Mouse (Mus musculus) right cerebral cortex, postnatal 25 days (tissue): ENCODE data around the gene Coq10a.

Experiments used
- DNase-seq: peaks from one replicate; pipeline ENCODE4 v3.0.0; 2022

Coq10a gene

DNA sequence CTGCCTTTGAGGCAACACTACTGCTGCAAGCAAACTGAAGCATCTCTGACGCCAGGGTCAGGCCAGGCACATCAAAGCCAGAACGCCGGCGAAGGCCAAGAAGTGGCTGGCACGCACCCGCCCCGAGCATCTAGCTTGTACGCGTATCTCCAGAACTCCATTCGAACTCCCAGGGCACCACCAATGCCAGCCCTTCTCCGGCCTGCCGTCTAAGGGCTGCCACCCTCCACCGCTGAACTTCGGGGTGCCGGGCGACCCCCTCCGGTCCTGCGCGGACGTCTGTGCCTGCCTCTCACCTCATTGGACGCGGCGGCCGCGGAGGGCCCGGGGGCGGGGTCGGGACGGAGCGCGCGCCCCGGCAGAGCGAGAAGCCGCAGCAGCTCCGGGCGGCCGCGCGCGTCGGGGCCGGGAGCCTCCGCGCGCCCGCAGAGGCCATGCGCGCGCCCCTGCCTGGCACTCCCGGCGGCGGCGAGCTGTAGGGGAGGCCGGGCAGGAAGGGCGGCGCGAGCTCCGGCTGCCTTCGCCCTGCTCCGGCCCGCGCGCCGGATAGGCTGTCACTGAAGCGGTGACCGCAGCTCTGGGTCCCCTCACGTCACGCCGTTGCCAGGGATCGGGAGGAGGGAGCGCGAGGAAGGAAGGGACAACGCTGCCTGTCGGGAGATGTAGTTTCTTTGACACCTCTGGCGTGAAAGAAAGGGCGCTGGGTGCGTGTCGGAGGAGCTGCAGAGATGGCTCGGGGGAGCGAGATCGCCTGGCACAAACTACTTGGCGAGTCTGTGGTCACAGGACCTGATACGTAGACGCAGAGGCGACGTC lies at the start of gene Coq10a:
TSS of gene Coq10a (minus strand) at position 596 of the 816 bp plus-strand sequence.
- peak; percentile 95 for DNase-seq

DNA sequence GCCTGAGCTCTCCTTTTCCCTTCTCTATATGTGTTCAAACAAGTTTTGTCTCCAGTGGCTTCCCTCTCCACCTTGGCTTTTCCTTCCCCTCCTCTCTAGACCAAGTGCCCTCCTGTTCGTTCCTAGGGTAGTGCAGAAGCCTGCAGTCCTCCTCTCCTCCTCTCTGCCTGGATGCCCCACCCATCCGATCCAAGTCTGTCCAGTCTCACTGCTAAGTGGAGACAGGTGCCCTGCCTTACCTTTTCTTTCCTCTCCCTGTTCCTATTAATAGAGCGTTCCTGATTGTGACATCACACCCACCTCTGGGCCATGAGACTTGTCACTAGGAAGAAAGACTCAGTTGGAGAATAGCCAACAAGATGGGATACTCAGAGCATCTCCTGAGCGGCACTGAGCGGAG lies 46.1 kb upstream of the Coq10a start:
- no peak for DNase-seq

DNA sequence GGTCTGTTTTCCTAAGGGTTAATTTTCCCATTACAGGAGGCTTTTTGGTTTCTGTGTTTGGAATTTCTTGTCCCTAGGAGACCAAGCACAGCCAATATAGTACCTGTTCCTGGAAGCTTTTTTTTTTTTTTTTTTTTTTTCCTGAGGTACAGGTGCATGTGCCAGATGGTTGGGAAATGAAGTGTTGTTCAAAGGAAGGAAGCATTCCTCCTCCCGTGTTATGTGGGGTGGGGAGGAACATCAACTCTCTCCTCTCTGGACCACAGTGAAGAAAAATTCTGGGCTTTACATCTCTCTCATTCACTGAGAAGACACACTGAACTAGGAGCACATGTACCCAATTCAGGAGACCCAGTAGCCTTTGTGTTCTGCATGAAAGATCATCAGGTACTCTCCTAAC lies 44.3 kb upstream of the Coq10a start:
- DNase-seq, result no peak

DNA sequence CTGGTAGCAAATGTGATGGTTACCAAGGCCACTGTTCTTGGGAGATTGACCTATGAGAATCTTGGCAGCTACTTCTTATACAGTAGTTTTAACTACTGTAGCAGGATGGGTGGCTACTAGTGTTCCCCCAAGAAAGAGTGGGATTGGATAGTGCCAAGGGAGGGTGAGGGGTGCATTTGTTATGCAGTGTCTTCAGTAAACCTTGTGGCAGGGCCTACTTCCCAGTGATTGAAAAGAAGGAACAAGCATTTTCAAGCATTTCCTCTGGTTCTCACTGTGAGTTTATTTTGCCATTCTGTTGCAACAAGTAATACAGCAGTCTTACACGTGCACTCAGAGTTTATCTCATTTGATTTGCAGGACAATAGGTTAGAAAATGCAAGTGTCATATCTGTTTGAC lies 43.8 kb upstream of the Coq10a start:
- DNase-seq, result no peak

DNA sequence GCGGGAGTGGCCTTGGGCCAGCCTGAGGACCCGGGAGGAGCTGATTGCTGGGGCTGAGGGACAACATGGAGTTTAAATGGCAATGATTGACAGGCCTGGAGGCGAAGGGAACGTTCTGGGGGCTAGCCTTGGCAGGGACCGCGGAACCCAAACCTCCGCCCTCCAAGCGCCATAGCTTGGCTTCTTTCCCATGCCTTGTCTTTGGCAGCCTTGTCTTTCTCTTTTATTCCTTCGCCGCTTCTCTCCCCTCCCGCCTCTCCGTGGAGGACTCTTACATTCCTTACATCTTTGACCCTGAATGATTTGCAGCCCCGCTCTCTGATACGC lies 43.2 kb upstream of the Coq10a start:
- DNase-seq, result no peak

DNA sequence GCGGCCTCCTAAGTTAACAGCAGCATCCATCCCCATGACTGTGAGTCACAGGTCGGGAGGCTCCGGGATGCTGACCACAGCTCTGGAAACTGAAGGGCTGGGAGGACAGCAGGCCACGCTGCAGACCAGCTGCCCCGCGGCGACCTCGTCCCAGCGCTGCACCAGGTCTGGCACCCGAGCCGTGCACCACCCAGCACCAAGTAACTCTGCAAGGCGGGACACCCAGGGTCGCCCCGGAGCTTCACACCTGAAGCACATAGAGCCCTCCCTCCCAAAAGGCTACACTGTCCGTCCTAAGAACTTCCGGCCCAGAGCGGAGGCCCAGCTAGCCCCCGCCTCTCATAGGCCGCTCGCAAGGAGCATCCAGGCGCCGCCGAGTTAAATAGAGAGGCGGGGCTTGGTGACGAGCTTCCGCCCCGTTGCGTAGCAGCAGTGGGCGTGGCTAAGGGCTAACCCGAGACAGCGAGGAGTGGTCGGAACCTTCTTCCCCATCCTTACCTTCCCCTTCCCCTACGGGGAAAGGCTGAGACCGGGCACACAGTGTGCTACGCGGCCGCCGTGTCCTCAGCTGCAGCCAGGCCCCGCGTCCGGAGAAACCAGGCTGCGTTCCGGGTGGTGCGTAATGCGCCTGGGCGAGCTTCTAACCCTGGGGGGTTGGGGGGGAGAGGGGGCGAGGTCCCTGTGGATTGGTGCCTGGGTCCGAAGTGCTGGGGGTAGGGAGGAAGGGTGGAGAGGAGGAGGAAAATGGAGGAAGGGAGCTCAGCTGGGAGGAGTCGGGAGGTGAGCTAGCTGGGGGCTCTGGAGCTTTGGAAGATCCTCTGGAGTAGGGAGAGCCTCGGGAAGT lies 42.6 kb upstream of the Coq10a start, which contains the start of the genes Nabp2 and Rnf41:
TSS of gene Nabp2 (minus strand) at position 282 of the 844 bp plus-strand sequence.
TSS of gene Rnf41 (plus strand) at position 447 of the 844 bp plus-strand sequence.
- DNase-seq, result peak; percentile 97

DNA sequence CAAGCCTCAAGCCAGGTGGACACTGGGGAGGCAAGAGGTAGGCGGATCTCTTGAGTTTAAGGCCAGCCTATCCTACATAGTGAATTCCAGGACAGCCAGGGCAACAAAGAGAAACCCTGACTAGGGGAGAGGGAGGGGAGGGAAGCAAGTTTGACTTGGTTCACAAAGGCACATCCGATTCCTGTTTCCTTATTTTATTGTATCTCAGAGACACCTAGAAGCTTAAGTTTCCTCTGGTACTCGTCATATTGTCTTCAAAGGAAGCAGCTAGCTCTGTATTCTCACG lies 41.7 kb upstream of the Coq10a start:
- DNase-seq, result no peak

DNA sequence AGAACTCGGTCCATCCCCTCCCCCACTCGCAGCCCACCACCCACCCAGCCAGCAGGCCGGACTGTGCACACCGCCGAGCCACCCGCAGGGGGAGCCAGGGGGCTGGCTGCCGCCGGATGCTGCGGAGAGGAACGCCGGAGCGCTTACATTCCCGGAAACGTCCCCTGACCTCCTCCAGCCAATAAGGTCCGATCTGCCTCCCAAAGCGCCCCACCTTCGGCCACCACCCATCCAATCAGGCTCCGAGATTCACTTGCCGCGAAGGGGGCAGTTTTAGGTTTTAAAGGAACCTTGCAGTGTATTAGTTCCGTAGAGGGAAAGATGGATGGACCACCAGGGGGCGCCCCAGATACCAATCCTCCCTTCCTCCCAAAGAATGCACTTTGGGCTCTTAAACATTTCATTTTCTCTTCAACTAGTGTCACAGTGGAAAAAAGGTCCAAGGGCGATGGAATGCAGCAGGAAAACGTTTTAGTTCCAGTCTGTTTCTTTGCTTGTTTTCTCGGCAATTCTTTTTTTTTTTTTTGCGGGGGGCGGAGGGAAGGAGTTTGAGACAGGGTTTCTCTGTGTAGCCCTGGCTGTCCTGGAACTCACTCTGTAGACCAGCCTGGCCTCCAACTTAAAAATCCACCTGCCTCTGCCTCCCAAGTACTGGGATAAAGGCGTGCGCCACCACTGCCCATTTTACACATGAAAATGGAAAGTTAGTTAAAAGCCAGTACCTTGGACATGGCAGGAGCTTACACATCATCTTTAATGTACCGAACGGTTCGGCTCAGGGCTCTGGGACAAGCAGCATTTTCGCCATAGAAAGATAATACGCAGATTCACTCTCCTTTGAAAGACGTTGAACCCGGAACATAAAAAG lies 41.1 kb upstream of the Coq10a start:
- DNase-seq, result peak; percentile 97

DNA sequence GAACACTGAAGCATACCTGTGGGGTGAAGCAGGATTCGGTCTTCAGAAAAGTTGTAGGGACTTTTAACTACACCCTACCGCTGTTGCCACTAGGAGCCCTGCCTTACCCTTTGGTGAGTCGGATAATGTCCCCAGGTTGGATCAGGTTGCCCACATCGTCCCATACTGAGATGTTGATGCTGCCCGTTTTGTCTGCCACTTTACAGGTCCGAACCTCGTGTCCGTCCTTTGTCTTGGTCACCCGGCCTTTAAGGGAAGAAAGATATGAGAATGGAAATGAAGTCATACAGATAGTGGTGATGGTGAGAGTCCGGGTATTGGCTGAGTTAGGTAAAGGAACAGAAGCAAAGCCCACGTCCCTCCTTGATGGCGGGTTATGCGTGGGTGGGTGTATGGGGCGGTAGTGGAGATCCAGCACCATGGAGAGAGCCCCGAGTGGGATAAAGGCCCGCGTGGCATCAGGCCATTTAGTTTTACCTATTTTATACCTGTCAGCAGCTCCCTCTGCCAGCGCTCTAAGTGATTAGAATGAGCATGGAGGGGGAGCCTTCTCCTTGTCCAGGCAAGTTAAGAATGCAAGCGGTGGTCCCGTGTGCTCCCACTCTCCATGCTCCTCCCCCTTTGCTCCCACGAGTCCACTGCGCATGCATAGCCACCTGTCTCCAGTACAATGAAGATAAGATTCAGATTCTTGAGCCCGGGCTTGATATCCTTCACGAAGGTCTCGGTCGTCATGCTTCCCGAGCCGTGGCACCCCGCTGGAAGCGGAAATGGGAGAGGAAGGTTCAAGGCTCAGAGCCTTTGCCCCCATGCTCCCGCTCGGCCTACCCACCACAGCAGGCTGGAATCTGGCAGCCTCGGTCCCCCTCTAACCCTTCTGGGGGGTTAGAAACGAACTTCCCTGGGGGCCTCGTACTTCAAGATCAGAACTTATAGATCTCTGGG lies 40.1 kb upstream of the Coq10a start:
- peak; percentile 50 for DNase-seq

DNA sequence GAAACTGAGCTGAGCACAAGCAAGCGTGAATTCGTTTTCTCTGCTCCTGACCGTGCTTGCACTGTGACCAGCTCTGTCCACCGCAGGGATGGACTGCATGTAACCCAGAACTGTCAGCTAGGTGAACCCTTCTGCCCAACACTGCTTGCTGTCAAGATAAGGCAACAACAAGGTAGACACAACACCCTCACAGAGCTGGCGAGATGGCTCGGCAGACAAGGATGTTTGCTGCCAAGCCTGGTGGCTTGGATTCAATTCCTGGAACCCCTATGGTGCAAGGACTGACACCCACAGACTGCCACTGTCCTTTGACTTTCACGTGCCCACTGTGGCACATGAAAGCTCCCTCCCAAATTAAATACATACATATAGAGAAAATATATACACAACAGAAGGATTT lies 35.1 kb upstream of the Coq10a start:
- no peak for DNase-seq

DNA sequence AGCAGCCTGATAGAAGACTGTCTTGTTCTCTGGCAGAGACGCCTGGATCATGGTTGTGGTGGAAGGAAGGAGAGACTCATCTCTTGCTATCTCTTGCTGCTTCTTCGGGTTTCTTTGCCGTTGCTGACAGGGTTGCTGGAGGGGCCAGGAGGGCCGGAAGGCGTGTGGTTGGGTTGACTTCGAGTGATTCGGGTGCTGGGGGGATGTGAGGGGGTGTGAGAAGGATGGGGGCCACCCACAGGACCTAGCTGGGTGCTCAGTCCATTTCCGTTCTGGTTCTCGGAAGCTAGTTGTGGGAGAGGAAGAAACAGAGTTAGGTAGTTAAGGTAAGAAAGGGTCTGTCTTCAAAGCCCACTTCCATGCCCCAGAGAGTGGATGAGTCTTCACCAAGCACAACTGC lies 32.8 kb upstream of the Coq10a start:
- no peak for DNase-seq

DNA sequence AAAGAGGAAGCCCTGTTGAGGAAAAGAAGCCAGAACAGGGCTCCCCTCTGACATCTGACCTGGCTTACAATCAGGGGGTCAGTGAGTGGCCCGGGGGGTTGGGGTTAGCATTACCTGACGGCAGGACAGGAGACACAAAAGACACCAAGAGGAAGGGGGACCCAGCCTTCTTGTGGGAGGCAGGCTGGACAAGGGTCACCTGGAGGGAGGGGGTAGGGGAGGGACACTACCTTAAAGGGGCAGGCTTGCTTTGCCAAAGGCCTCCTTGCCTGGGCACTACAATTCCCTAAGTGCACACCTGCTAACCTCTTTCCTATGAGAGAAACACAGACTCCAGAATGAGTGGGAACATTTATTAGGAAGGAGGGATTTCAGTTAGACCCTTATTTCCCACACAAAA lies 32.3 kb upstream of the Coq10a start, which contains the start of gene Slc39a5:
TSS of gene Slc39a5 (minus strand) at position 174 of the 400 bp plus-strand sequence.
- DNase-seq, result no peak

DNA sequence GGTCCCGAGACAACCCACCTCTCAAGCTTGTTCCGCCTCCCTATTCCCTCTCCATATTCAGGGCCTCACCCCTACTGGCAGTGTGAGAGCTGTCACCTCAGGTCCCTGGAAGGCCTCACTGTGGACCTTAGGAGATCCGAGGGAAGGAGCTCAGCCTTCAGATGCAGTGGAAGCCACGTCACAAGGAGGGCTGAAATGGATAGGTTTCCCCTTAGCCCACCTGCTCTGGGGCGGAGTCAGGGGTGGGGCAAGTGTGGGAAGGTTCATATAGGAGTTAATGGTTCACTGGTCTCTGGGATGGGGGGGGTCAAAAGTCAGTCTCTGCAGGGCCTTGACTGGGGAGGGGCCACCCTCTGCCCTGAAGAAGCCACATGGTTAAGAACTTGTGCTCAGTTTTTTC lies 31.5 kb upstream of the Coq10a start:
- no peak for DNase-seq

DNA sequence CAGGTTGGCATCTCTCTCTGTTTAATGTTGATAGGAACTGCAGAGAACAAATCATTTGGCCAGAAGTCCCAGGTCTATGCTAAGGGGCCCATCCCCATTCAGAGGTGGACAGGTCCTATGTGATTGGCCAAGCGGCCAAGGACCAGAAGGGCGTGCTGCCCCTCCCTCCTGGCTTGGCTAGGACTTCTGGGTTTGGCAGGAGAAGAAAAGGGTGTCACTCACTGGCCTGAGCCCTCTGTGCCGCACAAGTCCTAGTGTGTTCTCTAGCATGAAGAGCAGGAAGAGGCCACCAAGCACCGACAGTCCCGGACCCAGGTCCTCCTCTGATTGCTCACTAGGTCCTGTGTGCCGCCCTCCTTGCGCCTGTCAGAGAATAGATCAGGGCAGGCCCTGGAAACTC lies 28.7 kb upstream of the Coq10a start:
- no peak for DNase-seq

DNA sequence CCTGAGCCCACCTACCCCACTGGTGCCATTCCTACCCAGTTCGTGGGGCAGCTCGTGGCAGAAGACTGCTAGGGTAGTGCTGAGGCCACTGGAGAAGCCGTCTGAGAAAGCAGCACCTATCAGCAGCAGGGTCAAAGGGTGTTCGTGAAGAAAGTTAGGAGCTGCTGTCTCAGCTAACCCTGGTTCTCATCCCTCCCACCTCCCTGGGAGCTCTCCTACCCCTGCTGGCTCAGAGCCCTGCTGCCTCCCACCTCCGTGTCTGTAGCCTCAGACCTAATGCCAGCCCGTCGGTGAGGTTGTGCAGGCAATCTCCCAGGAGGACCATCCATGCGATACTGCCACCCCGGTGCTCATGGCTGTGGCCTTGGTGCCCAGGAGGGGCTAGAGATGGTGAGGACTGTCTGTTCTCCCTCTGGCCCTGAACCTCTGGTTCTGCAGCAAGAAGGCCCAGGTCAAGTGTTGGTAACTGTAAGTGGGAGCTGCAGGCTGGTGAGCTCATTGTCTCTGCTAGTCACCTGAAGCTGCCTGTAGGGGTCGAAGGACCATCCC lies 28.0 kb upstream of the Coq10a start:
- DNase-seq, result no peak

DNA sequence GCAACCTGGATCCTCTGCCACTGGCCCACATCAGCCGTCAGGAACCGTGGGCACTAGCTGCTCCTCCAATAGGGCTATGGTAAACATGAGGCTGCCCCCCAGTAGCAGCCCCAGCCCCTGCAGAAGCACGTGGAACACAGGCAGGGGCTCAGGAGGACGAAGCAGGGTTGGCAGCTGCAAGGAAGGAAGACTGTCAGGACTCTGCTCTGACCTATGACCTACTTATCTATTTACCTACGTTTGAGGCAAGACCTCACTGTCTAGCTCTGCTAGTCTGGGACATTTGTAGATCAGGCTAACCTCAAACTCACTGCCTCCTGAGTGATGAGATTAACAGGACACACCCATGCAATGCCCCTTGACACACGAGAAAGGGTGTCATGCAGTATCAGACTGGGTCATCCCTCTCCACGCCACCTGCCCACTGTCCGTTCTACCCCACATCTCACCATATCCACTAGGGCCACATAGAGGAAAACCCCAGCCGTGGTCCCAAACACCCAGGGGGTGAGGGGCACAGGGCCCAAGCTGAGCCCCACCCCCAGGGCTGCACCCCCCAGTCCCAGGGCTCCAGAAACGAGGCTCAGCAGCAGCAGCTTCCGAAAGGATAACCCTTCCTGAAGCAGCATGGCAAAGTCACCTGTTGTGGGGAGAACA lies 27.3 kb upstream of the Coq10a start:
- DNase-seq, result no peak

DNA sequence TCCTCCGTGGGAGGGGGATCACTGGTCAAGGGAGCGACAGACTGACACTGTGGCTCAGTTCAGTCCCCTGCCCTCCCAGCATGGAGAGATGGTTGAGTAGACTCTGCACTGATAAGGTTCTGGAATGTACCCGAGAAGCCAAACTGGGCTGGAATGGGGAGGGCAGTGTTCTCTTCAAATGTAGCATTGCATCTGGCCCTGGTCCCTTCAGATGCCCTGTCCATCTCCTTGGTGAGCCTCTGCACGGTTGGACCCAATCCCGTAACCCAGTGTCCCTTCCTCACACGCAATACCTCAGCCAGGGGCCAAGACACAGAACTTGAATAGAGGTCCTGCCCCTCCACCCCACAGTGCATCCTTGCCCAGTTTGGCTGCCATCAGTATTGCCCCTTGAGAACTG lies 23.1 kb upstream of the Coq10a start:
- DNase-seq, result no peak

DNA sequence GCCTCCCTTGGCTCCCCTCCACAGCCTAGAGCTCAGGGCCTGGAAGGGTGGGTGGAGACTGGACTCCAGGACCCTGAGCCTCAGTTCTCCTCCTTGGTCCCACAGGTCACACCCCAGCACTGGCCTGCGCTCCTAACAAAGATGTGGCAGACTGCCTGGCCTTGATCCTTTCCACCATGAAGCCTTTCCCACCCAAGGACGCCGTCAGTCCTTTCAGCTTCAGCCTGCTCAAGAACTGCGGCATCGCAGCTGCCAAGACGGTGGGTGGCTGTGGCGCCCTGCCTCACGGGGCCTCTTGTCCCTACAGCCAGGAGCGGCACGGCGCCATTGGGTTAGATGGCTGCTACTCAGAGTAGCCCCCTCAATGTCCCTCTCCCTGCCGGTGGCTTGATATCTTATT lies 21.6 kb upstream of the Coq10a start:
- DNase-seq, result no peak

DNA sequence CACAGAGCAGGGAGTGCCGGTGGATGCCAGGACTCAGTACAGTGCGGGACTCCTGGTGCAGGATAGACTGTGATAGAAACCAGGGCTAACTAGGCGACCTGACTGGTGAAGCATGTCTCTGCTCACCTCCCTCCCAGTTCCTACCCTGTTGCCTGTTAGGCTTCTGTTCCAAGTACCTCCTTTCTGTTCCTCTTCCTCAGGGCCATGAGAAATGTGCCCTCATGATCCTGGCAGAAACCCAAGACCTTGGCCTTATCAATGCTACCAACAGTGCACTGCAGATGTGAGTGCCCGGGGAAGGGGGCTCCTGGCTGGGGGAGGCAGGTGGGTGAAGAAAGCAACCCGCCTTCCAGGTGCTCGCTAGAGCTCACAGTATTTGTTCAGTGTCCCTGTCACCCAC lies 20.8 kb upstream of the Coq10a start:
- no peak for DNase-seq

DNA sequence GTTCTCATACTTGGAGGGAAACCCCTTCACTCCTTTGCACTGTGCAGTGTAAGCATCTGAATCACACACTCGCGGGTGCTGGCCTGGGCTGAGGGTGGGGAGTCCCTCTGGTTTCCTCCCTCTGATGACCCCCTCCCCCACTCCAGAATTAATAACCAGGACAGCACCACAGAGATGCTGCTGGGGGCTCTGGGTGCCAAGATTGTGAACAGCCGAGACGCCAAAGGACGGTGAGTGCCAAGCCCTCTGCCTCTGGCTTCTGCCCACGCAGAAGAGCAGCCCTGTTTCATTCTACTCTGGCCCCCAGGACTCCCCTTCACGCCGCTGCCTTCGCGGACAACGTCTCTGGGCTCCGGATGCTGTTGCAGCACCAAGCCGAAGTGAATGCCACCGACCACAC lies 20.1 kb upstream of the Coq10a start:
- no peak for DNase-seq

DNA sequence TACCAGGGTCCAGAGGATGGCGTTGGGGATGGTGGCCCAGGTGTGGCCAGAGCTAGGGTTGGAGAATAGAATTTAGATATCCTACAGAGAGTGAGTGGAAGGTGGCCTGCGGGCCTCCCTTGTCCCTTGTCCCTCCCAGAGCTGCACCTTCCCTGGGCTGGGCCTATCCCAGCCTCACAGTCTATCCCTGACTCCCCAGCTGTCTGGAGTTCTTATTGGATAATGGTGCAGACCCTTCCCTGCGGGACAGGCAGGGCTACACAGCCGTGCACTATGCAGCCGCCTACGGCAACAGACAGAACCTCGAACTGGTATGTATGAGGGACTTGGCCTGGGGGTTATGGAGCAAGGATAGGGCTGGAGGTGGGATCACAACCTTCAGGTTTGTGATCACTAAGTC lies 17.1 kb upstream of the Coq10a start:
- no peak for DNase-seq
